Mouse (Mus musculus) intestine, embryonic 14.5 days (tissue): ENCODE results near the gene Cyba. TPM values are rescaled to one million over a fixed set of nuclear protein-coding genes. Genes with fewer than 3 reads are reported as not detected.

Experiments
- ATAC-seq: fragments of 200-750 bp; cut with Nextera tagmentation; replicated peaks from 2 replicates; pipeline ENCODE4 v1.8.0; 2017; ENCODE audit warnings: low read depth, moderate number of reproducible peaks, moderate TSS enrichment, moderate library complexity; ENCODE audit not compliant: low FRiP score, low TSS enrichment
- DNase-seq: peaks from one replicate; pipeline ENCODE4 v3.0.0-alpha.2; 2018; ENCODE audit warnings: low spot score
- H3K27ac ChIP-seq: fragments of 300-500 bp; sonication (generic); 2 replicates; pipeline ENCODE4 v1.5.1; 2014; ENCODE audit warnings: low read depth, mild to moderate bottlenecking, control low read depth
- H3K27me3 ChIP-seq: fragments of 300-500 bp; sonication (generic); replicated peaks from 2 replicates; pipeline ENCODE4 v1.6.1; 2014; ENCODE audit warnings: low read length, control low read depth; ENCODE audit not compliant: control insufficient read depth, insufficient read depth
- H3K36me3 ChIP-seq: fragments of 300-500 bp; sonication (generic); 2 replicates; pipeline ENCODE4 v1.6.1; 2014; ENCODE audit warnings: low read length, control low read depth; ENCODE audit not compliant: control insufficient read depth, insufficient read depth
- H3K4me1 ChIP-seq: fragments of 300-500 bp; sonication (generic); replicated peaks from 2 replicates; pipeline ENCODE4 v1.6.1; 2014; ENCODE audit warnings: low read length, control low read depth, mixed read lengths; ENCODE audit not compliant: control insufficient read depth, insufficient read depth
- H3K4me2 ChIP-seq: fragments of 300-500 bp; sonication (generic); 2 replicates; pipeline ENCODE4 v1.6.1; 2014; ENCODE audit warnings: low read length
- H3K4me3 ChIP-seq: fragments of 300-500 bp; sonication (generic); 2 replicates; pipeline ENCODE4 v1.5.1; 2014; ENCODE audit warnings: low read depth, low read length, control low read depth, mixed read lengths
- H3K9ac ChIP-seq: fragments of 300-500 bp; sonication (generic); 2 replicates; pipeline ENCODE4 v1.6.1; 2014; ENCODE audit warnings: mild to moderate bottlenecking, low read length
- H3K9me3 ChIP-seq: fragments of 300-500 bp; sonication (generic); 2 replicates; pipeline ENCODE4 v1.6.1; 2016; ENCODE audit warnings: low read length, control low read depth; ENCODE audit not compliant: control insufficient read depth
- WGBS: fragments of 180-500 bp; shearing (Covaris S2); extraction: QIAGEN DNeasy Blood & Tissue Kit; methylation state at CpG from one replicate; pipeline ENCODE4 v1.1.7; 2014; 5-methylcytosine and 5-hydroxymethylcytosine counted together
- polyA plus RNA-seq: library from polyadenylated mRNA; unstranded; fragments of >200 nt; fragmentation: Nextera tagmentation; extraction: Ambion mirVana; gene quantifications from 2 replicates; pipeline ENCODE4 v1.2.1, GENCODE M21; 2014

The Cyba gene
- polyA plus RNA-seq, 1 experiment from 2014 or later: 307 TPM

DNA sequence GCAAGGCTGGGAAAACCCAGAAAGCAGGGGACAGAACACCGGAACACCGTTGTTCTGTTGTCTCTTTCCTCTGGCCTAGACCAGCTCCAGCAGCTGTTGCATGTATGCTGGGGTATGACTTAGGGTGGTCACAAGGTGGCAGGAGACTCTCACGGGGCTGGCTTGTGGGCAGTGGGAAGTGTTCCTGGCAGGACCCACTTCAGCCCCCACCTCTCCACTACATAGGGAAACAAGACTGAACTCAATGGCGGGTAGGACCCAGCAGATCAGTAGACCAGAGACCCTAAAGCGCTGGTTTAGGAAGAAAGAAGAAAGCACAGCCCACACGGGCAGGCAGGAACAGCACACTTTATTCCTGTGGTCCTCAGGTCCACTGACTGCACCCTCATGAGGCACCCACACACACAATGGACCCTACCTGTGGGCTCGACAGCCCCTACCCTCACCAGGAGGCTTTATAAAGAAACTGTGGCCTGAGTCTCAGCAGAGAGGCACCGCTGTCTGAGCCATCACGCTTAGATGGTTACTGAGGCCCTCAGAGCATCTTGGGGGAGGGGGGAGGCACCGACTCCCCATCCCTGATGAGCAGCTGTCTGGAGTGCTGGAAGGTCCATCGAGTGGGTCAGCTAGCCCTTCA is 657 bp upstream of the Cyba start:
- DNase-seq (no peak), ATAC-seq (peak; percentile 2; the same call in 1 of the 2 replicates)
- H3K27me3 ChIP-seq: no peaks in the 10 kb centered on the region
- H3K9me3 ChIP-seq: no peaks in the 10 kb centered on the region
- peak overlapping the region; percentile 76 for H3K27ac ChIP-seq
- no peak overlapping the region; the same call in 1 of the 2 replicates for H3K9ac ChIP-seq
- H3K36me3 ChIP-seq: peaks cover 30% of the 10 kb centered on the region
- peaks cover 28% of the 10 kb centered on the region for H3K4me1 ChIP-seq
- peak overlapping the region; percentile 75 for H3K4me2 ChIP-seq
- peak overlapping the region; percentile 37; the same call in 1 of the 2 replicates for H3K4me3 ChIP-seq
- 61% methylated on average over 11 of the region's 11 CpGs for WGBS

GRCm38 (mm10) chr8:122431694-122432442 is 862 bp downstream of the Cyba start:
- DNase-seq (peak; percentile 82), ATAC-seq (peak; percentile 4; the same call in 1 of the 2 replicates)
- Histone ChIP-seq H3K36me3 (peaks cover 26% of the 10 kb centered on the region), H3K4me3 (peak overlapping the region; percentile 37), H3K27me3 (no peaks in the 10 kb centered on the region), H3K4me1 (peaks cover 18% of the 10 kb centered on the region), H3K9ac (peak overlapping the region; percentile 49), H3K27ac (peak overlapping the region; percentile 76), H3K4me2 (peak overlapping the region; percentile 75), H3K9me3 (no peaks in the 10 kb centered on the region)
- 31% methylated on average over 18 of the region's 18 CpGs for WGBS

- DNase-seq (no peak), ATAC-seq (no peak)
- 78% methylated on average over 3 of the region's 3 CpGs for WGBS
- Histone ChIP-seq H3K27ac (no peak overlapping the region), H3K36me3 (peaks cover 22% of the 10 kb centered on the region), H3K4me2 (no peak overlapping the region), H3K4me3 (no peak overlapping the region), H3K4me1 (peaks cover 18% of the 10 kb centered on the region), H3K9ac (no peak overlapping the region), H3K9me3 (no peaks in the 10 kb centered on the region), H3K27me3 (no peaks in the 10 kb centered on the region)
Observed at GRCm38 (mm10) chr8:122430646-122431045, 2.1 kb downstream of the Cyba start.

GRCm38 (mm10) chr8:122430058-122430636 is 2.6 kb downstream of the Cyba start:
- Histone ChIP-seq H3K4me3 (no peak overlapping the region), H3K4me1 (peaks cover 18% of the 10 kb centered on the region), H3K36me3 (peaks cover 20% of the 10 kb centered on the region), H3K4me2 (no peak overlapping the region), H3K9me3 (no peaks in the 10 kb centered on the region), H3K9ac (no peak overlapping the region), H3K27me3 (no peaks in the 10 kb centered on the region), H3K27ac (no peak overlapping the region)
- ATAC-seq: no peak
- DNase-seq: no peak
- 86% methylated on average over 10 of the region's 10 CpGs for WGBS

GRCm38 (mm10) chr8:122428163-122428562 is 4.6 kb downstream of the Cyba start:
- Histone ChIP-seq H3K27ac (no peak overlapping the region), H3K27me3 (no peaks in the 10 kb centered on the region), H3K9me3 (no peaks in the 10 kb centered on the region), H3K36me3 (peaks cover 10% of the 10 kb centered on the region), H3K9ac (no peak overlapping the region), H3K4me2 (no peak overlapping the region), H3K4me3 (no peak overlapping the region), H3K4me1 (peaks cover 18% of the 10 kb centered on the region)
- DNase-seq (no peak), ATAC-seq (no peak)
- 87% methylated on average over 9 of the region's 9 CpGs for WGBS

DNA sequence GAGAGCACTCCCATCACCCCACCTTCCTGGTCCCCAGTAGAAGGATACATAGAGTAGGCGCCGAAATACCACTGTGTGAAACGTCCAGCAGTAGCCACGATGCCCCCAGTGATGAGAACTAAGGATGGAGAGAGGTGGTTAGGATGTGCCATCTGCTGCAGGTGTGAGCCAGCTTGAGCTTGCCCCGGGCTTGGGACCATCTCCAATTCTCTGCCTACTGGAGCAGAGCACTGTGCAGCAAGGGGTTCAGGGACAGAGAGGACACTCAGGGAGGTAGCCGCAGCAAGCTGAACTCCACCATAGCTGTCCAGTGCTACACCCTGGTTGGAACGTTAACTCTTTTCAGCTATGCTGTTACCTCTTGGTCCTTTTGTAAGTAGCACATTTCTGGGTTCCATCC is 5.1 kb downstream of the Cyba start:
- no peak for DNase-seq
- WGBS: 89% methylated on average over 7 of the region's 7 CpGs

DNA sequence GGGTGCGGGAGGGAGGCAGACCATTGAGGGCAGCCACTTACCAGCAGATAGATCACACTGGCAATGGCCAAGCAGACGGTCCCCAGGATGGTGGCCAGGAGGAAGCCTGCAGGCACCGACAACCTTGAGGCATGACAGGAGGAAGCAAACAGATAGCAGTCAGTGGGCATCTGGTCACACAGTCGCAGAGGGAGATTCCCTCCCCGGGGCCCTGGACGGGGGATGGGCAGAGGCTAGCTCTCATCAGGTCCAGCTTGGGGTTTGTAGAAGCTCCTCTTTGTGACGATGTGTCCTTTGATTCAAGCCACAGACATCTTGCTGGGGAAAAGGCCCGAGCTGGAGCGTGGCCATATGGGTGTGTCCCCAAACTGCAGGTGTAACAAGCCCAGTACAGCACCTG is 6.6 kb downstream of the Cyba start:
- H3K9ac ChIP-seq: no peak overlapping the region
- no peak for ATAC-seq
- no peak for DNase-seq
- H3K4me3 ChIP-seq: no peak overlapping the region
- no peaks in the 10 kb centered on the region for H3K9me3 ChIP-seq
- peaks cover 5% of the 10 kb centered on the region for H3K4me1 ChIP-seq
- 70% methylated on average over 9 of the region's 9 CpGs for WGBS
- H3K4me2 ChIP-seq: no peak overlapping the region
- H3K36me3 ChIP-seq: peaks cover 10% of the 10 kb centered on the region
- H3K27me3 ChIP-seq: no peaks in the 10 kb centered on the region
- no peak overlapping the region for H3K27ac ChIP-seq

More for the DNA sequence above, 5.1 kb downstream of the Cyba start:
- H3K36me3 ChIP-seq: peaks cover 10% of the 10 kb centered on the region
- no peak overlapping the region for H3K27ac ChIP-seq
- H3K27me3 ChIP-seq: no peaks in the 10 kb centered on the region
- H3K4me1 ChIP-seq: peaks cover 15% of the 10 kb centered on the region
- no peak overlapping the region for H3K9ac ChIP-seq
- H3K4me3 ChIP-seq: no peak overlapping the region
- no peaks in the 10 kb centered on the region for H3K9me3 ChIP-seq
- ATAC-seq: no peak
- no peak overlapping the region for H3K4me2 ChIP-seq

- no peak for ATAC-seq
- H3K4me2 ChIP-seq: no peak overlapping the region
- 39% methylated on average over 5 of the region's 5 CpGs for WGBS
Observed at GRCm38 (mm10) chr8:122423659-122424058, 9.1 kb downstream of the Cyba start.

More at GRCm38 (mm10) chr8:122423659-122424058, 9.1 kb downstream of the Cyba start:
- peaks cover 10% of the 10 kb centered on the region for H3K36me3 ChIP-seq
- no peaks in the 10 kb centered on the region for H3K9me3 ChIP-seq
- no peak overlapping the region for H3K9ac ChIP-seq
- no peak overlapping the region for H3K27ac ChIP-seq
- H3K27me3 ChIP-seq: no peaks in the 10 kb centered on the region
- no peaks in the 10 kb centered on the region for H3K4me1 ChIP-seq
- H3K4me3 ChIP-seq: no peak overlapping the region
- no peak for DNase-seq
